Mouse (Mus musculus) liver, embryonic 11.5 days (tissue): ENCODE measurements at regions not wholly inside any gene's neighbourhood (a gene's known extent, or its start where the extent isn't known, plus 50 kb on each side); places are given as distances from the start of the nearest gene placed in this dataset.

ENCODE experiments used
- ATAC-seq: fragments of 200-750 bp; cut with Nextera tagmentation; replicated peaks from 2 replicates; pipeline ENCODE4 v1.8.0; 2017; ENCODE audit warnings: moderate number of reproducible peaks, mild to moderate bottlenecking, moderate TSS enrichment, moderate library complexity; ENCODE audit not compliant: low FRiP score
- DNase-seq: peaks from one replicate; pipeline ENCODE4 v3.0.0-alpha.2; 2017; ENCODE audit warnings: low spot score
- H3K27ac ChIP-seq: fragments of 300-500 bp; sonication (generic); 2 replicates; pipeline ENCODE4 v1.5.1; 2014; ENCODE audit warnings: mild to moderate bottlenecking, low read depth, low read length, control low read depth
- H3K27me3 ChIP-seq: fragments of 300-500 bp; sonication (generic); replicated peaks from 2 replicates; pipeline ENCODE4 v1.6.1; 2014; ENCODE audit warnings: low read length, mixed read lengths; ENCODE audit not compliant: control insufficient read depth, insufficient read depth
- H3K36me3 ChIP-seq: fragments of 300-500 bp; sonication (generic); 2 replicates; pipeline ENCODE4 v1.6.1; 2014; ENCODE audit warnings: mild to moderate bottlenecking, low read length, moderate library complexity, mixed read lengths; ENCODE audit not compliant: control insufficient read depth, insufficient read depth
- H3K4me1 ChIP-seq: fragments of 300-500 bp; sonication (generic); replicated peaks from 2 replicates; pipeline ENCODE4 v1.6.1; 2014; ENCODE audit warnings: low read length, mixed read lengths; ENCODE audit not compliant: control insufficient read depth, insufficient read depth
- H3K4me2 ChIP-seq: fragments of 300-500 bp; sonication (generic); 2 replicates; pipeline ENCODE4 v1.6.1; 2014; ENCODE audit warnings: mild to moderate bottlenecking, control low read depth, moderate library complexity
- H3K4me3 ChIP-seq: fragments of 300-500 bp; sonication (generic); 2 replicates; pipeline ENCODE4 v1.5.1; 2014; ENCODE audit warnings: low read depth, low read length, control low read depth
- H3K9ac ChIP-seq: fragments of 300-500 bp; sonication (generic); 2 replicates; pipeline ENCODE4 v1.6.1; 2014; ENCODE audit warnings: low read depth, low read length, control low read depth
- H3K9me3 ChIP-seq: fragments of 300-500 bp; sonication (generic); 2 replicates; pipeline ENCODE4 v1.6.1; 2016; ENCODE audit warnings: low read length, inconsistent platforms, mixed read lengths; ENCODE audit not compliant: control insufficient read depth
- WGBS: fragments of 180-500 bp; shearing (Covaris S2); extraction: QIAGEN DNeasy Blood & Tissue Kit; methylation state at CpG from one replicate; pipeline ENCODE4 v1.1.7; 2014; 5-methylcytosine and 5-hydroxymethylcytosine counted together

DNA sequence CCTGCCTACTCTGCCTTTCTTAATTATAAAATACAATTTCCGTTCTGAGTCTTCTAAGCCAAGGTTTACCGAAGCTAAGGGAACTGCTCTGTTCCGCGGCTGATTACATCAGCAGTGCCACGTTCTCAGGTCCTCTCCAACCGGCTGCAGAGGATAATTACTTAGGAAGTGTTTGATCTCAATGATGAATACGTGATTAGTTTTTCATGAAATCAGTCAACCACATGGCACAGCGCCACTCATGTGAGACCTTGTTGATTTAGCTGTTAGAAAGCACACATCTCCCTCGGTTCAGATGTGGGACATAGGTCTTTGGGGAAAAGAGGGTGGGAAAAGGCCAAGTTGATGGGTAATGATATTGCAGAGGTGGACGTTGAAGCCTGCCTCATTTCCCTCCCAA lies 141.7 kb downstream of the Pou4f1 start:
- H3K9me3 ChIP-seq: no peaks in the 10 kb centered on the region
- no peaks in the 10 kb centered on the region for H3K27me3 ChIP-seq
- ATAC-seq (no peak), DNase-seq (no peak)
- WGBS: 77% methylated on average over 10 of the region's 10 CpGs
- H3K4me3 ChIP-seq: no peak overlapping the region
- no peak overlapping the region for H3K9ac ChIP-seq
- no peaks in the 10 kb centered on the region for H3K36me3 ChIP-seq
- no peaks in the 10 kb centered on the region for H3K4me1 ChIP-seq
- H3K27ac ChIP-seq: no peak overlapping the region
- H3K4me2 ChIP-seq: no peak overlapping the region

DNA sequence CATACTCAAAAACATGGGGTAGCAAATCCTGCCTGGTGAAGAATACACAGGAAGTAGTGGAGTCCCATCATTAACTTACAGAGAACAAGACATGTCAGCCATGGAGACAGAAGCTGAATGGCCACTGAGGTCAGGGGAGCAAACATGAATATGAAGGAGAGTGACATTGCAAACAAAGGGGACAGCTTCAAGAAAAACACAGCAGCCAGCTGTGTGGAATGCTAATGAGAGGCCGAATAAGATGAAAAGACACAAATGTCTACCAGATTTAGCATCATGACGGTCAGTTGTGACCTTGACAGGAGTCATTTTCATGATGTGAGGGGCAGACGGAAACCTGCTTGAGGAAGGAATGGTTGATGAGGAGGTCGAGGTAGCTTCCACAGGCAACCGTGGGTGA lies 167.7 kb downstream of the Pou4f1 start:
- Histone ChIP-seq H3K27ac (no peak overlapping the region), H3K4me2 (no peak overlapping the region), H3K27me3 (no peaks in the 10 kb centered on the region), H3K4me1 (no peaks in the 10 kb centered on the region), H3K9me3 (no peaks in the 10 kb centered on the region), H3K9ac (no peak overlapping the region), H3K36me3 (no peaks in the 10 kb centered on the region), H3K4me3 (no peak overlapping the region)
- DNase-seq (no peak), ATAC-seq (no peak)
- 77% methylated on average over 5 of the region's 5 CpGs for WGBS

DNA sequence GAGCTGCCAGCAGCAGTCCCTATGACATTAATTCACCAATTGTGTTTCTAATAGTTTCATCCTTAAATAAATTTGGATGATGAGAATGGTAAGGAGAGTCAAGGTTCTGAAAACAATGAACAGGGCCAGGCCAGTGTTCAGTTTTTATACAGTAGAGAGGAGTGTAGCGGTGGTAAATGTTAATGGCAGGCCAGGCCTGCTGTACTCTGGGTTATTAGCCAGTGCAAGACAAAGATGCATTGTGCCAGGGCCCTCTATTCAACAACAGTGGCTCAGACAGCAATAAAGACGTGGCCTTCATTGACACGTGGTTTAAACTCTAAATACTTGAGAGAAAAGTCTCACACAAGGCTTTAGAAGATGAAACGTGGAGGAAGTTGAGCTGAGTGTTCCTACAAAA lies 169.5 kb downstream of the Pou4f1 start:
- H3K4me1 ChIP-seq: no peaks in the 10 kb centered on the region
- ATAC-seq: no peak

DNA sequence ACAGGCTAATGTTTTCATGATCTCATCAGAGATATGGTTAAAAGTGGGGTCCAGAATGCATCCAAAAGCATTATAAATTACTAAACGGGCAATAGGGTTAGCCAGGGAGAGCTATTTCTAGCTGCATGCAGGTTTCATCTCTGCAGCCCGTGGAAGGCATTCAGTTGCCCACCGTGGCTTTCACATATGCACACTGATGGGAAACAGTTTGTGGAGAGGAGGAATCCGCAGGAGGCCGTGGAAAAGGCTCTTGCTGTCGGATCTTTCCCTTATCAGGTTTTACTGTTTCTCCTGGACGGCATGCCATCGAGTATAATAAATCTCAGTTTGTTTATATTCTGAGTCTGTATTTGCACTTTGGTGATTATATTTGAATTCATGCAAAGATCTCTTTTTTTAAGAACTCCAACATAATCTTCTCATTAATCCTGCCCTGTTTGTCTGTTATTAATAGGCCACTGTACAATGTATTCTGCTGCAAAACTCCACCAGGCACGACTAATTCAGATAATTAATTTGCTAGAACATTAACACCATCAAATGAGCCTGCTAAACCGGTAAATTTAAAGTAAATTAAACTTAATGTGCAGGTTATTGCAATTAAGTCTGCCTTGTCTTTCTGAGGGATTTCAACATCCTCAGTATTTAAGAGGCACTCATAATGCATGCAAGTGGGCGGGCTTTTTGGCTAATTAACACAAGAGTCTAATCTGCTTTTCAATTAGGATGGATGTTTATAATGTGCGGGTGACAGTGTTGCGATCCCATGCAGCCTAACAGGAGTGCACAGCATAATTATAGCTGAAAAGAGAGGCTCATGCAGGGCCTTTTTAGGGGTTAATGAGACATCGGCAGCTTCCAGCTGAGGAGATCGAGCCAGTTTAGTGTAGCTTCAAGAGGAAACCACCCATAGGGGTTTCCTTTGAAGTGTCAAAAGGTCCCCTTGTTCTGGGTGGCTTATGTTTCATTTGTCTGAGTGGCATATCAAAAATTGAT lies 170.2 kb downstream of the Pou4f1 start:
- Histone ChIP-seq H3K4me2 (no peak overlapping the region), H3K4me1 (no peaks in the 10 kb centered on the region), H3K36me3 (no peaks in the 10 kb centered on the region), H3K9me3 (no peaks in the 10 kb centered on the region; the same call in 1 of the 2 replicates), H3K9ac (no peak overlapping the region), H3K4me3 (no peak overlapping the region), H3K27ac (no peak overlapping the region), H3K27me3 (no peaks in the 10 kb centered on the region)
- 66% methylated on average over 15 of the region's 15 CpGs for WGBS
- ATAC-seq (no peak), DNase-seq (no peak)

More for the DNA sequence above, 169.5 kb downstream of the Pou4f1 start:
- H3K4me3 ChIP-seq: no peak overlapping the region
- H3K4me2 ChIP-seq: no peak overlapping the region
- H3K9ac ChIP-seq: no peak overlapping the region
- WGBS: 58% methylated on average over 4 of the region's 4 CpGs
- H3K9me3 ChIP-seq: no peaks in the 10 kb centered on the region
- DNase-seq: no peak
- H3K27me3 ChIP-seq: no peaks in the 10 kb centered on the region
- no peak overlapping the region for H3K27ac ChIP-seq
- H3K36me3 ChIP-seq: no peaks in the 10 kb centered on the region

DNA sequence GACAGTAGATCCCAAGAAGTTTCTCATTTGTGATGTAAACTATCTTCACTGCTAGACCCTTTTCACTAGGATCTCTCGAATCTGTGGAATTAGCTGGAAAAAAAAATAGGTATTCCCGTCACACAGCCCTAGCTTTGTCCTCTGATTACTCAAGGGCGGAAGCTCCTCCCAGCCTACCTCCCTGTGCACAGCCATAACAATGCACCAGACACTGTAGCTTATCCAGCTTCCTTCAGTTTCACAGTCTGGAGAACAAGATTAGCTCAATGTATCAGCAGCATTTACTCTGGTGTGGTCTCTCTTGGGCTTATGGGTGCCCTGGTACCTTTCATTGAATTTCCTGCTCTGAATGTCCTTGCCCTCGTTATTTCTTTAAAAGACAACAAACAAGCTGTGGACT lies 174.0 kb downstream of the Pou4f1 start:
- DNase-seq (no peak), ATAC-seq (no peak)
- Histone ChIP-seq H3K27me3 (no peaks in the 10 kb centered on the region), H3K4me2 (no peak overlapping the region), H3K36me3 (no peaks in the 10 kb centered on the region), H3K9ac (no peak overlapping the region), H3K27ac (no peak overlapping the region), H3K9me3 (no peaks in the 10 kb centered on the region; the same call in 1 of the 2 replicates), H3K4me3 (no peak overlapping the region), H3K4me1 (no peaks in the 10 kb centered on the region)
- 52% methylated on average over 4 of the region's 4 CpGs for WGBS

DNA sequence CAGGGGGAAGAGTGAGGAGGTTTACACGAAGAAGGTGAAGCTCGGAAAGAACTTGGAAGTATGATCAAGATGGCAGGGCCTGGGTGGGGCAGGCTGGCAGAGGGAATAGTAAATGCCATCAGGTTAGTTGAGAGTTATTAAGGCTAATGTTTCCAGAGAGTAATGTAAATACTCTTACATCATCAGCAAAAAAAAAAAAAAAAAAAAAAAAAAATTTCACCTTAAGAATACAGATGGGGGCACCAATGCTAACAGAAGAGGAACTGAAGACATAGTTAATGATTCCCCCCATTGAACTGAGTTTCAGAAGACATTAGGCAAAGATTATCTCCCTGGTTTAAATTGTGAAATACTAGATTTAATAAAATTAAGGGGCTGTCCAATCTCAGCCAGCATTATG lies 174.7 kb downstream of the Pou4f1 start:
- H3K36me3 ChIP-seq: no peaks in the 10 kb centered on the region
- H3K27me3 ChIP-seq: no peaks in the 10 kb centered on the region
- H3K4me3 ChIP-seq: no peak overlapping the region
- H3K4me1 ChIP-seq: no peaks in the 10 kb centered on the region
- H3K9me3 ChIP-seq: no peaks in the 10 kb centered on the region; the same call in 1 of the 2 replicates
- no peak overlapping the region for H3K27ac ChIP-seq
- no peak overlapping the region for H3K9ac ChIP-seq
- ATAC-seq (no peak), DNase-seq (no peak)
- H3K4me2 ChIP-seq: no peak overlapping the region
- 90% methylated on average over 2 of the region's 2 CpGs for WGBS

DNA sequence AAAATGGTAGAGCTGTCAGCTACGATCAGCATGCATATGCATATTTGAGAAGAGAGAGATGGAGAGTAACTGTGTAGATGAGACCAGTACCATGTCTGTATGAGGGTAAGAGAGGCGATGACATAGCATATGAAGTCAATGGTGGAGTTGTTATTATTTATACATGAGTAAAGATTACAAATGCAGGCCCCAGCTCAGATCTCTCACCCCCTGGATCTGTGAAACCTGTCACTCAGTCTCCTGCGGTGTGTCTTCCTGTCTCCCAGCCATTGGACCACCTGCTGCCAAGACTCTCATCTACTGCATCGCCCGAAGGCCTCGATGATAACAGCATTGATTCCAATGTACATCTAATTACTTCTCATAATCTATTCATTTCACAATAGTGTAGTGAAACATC lies 187.4 kb downstream of the Pou4f1 start:
- H3K4me1 ChIP-seq: no peaks in the 10 kb centered on the region
- no peak overlapping the region for H3K27ac ChIP-seq
- H3K9ac ChIP-seq: no peak overlapping the region
- ATAC-seq (no peak), DNase-seq (no peak)
- H3K4me3 ChIP-seq: no peak overlapping the region
- H3K27me3 ChIP-seq: no peaks in the 10 kb centered on the region
- no peaks in the 10 kb centered on the region for H3K36me3 ChIP-seq
- H3K9me3 ChIP-seq: no peaks in the 10 kb centered on the region
- H3K4me2 ChIP-seq: no peak overlapping the region
- 90% methylated on average over 6 of the region's 6 CpGs for whole genome bisulfite sequencing

DNA sequence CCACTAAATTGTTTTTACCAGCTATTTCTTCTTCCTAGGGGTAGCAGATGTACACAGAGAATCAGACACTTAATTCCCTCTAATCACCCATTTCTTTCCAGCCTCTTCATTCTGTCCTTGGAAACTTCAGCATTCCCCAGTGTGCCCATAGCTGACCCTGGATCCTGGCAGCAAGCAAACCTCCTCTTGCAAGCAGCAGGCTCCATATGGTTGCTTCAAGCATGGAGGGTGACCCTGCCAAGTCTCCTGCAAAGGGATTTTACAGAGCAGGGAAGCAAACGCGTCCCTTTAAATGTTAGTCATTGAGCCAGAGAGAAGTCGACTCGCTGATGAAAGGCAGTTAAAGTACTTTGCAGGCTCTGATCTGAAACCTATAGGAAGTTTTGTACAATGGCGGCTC lies 187.9 kb downstream of the Pou4f1 start:
- H3K4me1 ChIP-seq: no peaks in the 10 kb centered on the region
- H3K27ac ChIP-seq: no peak overlapping the region
- no peak overlapping the region for H3K9ac ChIP-seq
- H3K4me3 ChIP-seq: no peak overlapping the region
- no peaks in the 10 kb centered on the region for H3K27me3 ChIP-seq
- no peaks in the 10 kb centered on the region for H3K9me3 ChIP-seq
- WGBS: 76% methylated on average over 5 of the region's 5 CpGs
- H3K4me2 ChIP-seq: no peak overlapping the region
- no peaks in the 10 kb centered on the region for H3K36me3 ChIP-seq
- ATAC-seq (no peak), DNase-seq (no peak)

DNA sequence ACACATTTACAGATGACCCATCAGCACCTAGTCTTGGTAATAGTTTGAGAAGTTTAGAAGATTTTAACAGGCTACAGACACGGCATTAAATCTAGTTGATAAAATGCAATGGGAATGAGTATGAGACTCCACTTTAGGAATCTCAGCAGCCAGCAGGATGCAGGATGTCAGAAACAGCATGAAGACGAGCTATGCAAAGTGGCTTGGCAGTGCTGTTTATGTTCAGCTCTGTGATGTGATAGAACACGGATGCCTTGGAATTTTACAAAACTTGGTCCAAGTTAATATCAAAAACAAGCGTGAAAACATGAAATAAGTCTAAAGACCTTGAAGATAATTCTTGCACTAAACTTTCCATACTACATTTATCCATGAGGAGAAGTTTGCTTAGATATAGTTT lies 193.0 kb downstream of the Pou4f1 start:
- Histone ChIP-seq H3K9me3 (no peaks in the 10 kb centered on the region), H3K4me2 (no peak overlapping the region), H3K27me3 (no peaks in the 10 kb centered on the region), H3K4me1 (no peaks in the 10 kb centered on the region), H3K4me3 (no peak overlapping the region), H3K9ac (no peak overlapping the region), H3K27ac (no peak overlapping the region), H3K36me3 (no peaks in the 10 kb centered on the region)
- WGBS: 72% methylated on average over 4 of the region's 4 CpGs
- ATAC-seq: no peak
- no peak for DNase-seq
